Mouse (Mus musculus) heart, adult 9 months (tissue): ENCODE measurements at regions not wholly inside any gene's neighbourhood (a gene's known extent, or its start where the extent isn't known, plus 50 kb on each side); places are given as distances from the start of the nearest gene placed in this dataset.

Source experiments
- DNase-seq, 2 experiments: peaks; one replicate each; pipeline ENCODE4 v3.0.0; 2022; ENCODE audit warnings: low spot score in 2 of 2

DNA sequence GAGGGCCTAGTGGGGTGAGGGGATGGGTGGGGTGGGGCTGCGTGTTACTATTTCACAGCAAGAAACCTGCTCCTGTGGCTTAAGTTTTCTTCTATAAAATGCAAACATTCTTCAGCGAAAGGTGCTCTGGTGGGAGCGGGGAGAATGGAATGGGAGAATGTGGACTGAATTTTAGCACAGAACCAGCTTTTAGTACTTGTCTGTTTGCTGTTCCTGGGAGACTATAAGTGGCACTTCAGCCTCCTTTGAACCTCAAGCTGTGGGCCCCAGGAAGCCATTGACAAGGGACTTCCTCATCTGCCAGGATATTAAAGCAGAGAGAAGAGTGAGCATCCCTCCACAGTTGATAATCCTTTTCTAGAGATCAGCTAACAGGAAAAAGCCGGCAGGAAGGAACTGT, 580.2 kb downstream of the Zfp706 start:
- DNase-seq = no peak

DNA sequence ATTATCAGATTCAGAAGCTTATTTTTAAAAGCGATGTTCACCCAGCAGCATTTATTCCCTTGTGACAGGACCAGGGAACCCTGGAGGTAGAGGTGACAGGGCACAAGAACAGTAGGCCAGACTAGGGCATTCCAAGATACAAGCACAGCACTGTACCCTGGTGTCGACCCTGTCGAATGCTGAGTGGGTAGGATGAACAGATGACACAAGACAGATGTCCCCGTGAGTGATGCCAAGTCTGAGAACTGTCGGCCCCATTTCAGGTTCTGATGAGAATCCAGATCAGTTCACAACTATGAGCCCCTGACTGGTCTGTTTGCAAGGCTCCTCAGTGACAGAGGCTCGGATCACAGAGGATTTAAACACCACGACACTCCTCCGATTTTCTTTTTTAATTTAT, 581.7 kb downstream of the Zfp706 start:
- DNase-seq = no peak

DNA sequence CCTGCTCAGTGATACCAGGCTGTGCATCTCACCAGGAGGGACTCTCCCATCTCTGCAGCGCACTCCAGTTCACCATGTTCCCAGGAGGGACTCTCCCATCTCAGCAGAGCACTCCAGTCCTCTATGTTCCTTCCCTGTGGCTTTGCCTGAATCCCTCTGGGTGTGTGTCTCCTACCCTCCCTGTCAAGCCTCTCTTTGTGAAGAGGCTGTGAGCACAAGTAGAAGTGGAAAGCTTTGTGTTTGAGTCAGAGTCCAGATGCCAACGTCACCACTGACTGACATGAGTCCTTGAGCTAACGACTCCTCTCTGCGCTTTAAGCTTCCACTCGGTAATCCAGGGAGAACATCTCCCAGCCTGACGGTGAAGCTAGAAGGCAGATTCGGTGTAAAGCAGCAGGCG, 583.5 kb downstream of the Zfp706 start:
- DNase-seq = no peak

DNA sequence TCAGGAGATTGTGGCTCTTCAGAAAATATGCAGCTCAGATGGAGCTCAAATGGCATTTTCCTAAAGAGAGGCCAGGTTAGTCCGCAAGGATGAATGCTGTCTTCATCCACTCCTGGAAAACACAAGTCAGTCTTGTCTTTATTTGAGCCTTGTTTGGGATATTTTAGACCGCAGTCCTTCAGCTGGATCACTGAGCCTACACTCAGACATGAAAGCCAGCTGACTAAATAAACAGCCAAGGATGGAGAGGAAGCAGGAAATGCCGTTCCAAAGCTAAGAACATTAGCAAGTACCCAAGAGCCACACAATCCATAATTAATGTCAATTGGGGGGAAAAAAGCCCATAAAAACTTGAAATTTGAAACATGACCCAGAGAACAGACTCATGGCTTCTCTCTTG, 584.8 kb downstream of the Zfp706 start:
- no peak for DNase-seq

DNA sequence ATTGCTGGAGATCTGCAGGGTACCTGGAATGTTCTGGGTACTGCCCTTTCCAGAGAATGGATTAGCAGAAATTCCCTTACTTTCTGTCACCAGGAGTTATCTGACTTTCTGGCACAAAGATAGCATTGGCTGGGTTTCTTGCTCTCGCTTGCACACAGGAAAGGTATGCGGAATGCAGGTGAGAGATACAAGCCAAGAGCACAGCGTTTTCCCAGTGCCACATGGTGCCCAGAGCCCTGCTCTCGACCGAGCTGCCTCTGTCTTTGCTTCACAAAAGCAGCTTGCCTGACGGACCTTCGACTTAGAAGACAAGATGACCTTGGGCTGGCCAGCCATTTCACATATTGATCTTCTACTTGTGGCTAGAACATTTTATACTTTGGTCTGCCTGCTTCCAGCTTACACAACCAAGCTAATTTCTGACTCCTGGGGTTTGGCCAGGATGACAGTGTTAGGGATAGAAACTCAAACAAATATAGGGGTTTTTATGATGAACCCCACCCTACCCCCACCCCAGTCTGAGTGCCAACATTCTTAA, 587.6 kb downstream of the Zfp706 start:
- DNase-seq = no peak

DNA sequence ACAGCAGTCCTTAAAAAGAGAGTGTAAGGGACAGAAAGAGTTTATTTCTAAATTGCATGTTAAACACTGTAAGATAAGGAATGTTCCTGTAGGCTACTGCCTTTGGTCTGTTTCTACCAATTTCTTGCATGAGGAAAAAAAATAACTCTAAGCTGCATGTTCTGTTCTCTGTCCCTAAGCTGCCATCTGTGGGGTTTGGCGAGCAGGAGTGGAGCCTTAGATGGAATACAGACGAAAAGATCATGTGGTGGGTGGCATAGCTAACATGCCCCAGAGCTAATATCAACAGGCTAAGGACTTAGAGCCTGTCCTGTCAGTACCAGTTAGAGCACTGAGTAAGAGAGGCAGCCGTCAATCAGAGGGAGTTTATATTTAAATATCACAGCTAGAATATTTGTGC, 590.1 kb downstream of the Zfp706 start:
- DNase-seq = no peak

DNA sequence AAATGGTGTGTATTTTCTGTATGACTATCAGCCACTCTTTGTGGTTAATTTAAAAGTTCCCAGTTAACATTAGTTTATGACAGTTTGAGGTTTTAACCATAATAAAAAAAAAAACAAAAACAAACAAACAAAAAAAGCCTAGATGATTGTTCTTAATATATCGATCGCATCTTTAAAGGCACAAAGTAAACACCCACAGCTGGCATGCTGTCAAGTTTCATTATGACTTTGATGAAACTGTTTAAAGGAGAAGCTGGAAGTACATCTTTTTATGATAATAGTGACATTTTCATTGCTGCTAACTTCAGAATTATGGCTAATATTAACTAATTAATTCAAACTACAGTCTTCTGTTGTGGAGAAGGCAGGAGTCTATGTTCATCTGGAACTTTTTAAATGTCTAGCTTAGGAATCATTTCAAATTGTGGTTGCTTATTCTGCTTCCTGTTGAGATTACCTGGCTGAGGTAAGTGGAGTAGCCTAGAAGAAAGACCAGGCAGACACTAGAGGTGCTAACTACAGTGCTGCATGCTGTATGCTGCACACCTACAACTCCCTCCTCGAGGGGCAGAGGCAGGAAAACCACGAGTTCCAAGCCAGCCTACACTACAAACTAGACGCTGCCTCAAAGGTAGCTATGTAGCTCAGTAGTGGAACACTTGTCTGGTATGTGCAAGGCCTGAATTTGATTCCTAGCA, 591.9 kb downstream of the Zfp706 start:
- DNase-seq = no peak

DNA sequence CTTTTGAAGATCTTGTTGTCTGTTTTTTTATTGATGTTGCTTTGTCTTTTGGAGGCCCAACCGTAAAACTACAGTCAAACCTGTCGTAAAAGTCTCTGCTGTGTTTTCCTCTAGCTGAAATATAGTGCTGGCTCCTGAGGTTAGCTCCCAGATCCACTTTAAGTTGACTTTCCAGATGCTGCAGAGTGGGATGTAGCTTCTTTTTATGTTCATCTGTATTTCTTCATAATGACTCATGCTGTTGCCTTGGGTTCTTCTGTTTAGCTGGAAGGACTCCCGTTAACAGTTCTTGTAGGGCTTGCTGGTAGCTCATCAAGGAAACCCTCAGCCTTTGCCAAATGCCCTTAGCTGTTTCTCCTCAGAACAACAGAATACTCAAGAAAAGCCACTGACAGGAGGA, 595.6 kb downstream of the Zfp706 start:
- no peak for DNase-seq

DNA sequence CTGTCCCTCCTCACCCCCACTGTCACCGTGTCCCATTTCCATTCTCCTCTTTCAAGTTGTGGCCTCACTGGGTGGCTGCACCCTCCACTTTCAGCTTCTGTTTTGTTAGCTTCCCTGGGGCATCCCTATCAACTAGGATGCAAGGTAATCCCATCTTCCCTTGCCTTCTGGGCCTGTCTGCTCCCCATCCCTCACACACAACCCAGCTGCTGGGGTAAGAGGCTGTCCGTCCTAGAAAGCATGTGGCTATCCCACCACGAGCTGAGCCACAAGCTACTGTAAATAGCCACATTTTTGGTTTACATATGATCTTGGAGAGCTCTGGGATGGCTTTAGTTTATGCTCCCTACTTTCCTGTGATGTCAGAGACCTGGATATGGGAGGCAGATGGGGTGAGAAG, 602.1 kb downstream of the Zfp706 start:
- no peak for DNase-seq

DNA sequence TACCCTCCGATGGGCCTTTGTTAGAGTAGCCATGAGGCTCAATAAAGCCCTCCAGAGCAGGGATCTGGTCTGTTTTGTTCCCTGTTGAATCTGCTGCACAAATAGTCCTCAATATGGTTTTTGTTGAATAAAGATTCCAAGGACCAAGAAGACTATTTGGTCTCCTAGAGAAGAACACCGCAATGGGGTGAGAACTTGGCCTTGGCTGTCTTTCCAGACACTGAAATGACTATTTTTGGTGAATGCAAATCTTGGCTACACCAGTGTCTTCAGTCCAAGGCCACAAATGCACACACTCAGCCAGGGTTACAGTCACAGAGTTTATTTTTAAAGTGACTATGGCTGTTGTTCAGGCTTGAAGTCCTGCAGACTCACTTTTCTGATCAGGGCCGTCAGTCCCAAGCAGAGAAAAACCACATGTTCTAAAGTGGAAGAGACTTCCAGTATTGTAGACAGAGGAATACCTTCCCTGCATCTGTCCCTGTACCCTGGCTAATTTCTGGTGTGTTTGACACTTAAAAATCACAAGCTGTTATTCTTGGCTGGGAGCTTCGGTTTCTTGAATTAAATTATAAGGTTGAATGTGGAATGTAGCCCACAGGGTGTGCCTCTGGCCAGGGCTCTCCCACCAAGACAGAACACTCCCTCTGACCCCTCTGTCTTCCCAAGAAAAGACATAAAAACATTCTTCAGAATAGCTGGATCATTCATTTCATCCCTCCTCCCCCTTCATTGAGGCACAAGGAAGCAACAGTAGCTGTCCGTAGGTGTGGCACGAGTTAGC, 604.0 kb downstream of the Zfp706 start:
- peak in 1 of 2 experiments; percentile 12 for DNase-seq

DNA sequence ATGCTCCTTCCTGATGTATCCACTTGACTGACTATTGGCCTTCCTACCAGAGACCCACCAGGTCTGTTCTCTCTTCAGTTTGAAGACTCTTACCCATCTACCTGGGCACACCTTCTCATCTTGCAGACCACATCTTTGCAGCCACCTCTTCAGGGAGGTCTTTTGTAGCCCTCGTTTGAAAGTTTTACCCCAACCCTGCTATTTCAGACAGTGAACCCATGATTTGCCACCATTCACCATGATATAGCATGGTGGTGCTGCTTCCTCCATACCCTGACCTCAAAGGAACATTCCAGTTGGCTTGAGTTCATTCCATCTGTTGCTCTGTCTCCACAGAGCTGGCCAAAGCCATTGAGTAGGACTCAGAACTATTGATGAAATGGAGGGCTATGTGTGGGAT, 605.5 kb downstream of the Zfp706 start:
- no peak for DNase-seq

DNA sequence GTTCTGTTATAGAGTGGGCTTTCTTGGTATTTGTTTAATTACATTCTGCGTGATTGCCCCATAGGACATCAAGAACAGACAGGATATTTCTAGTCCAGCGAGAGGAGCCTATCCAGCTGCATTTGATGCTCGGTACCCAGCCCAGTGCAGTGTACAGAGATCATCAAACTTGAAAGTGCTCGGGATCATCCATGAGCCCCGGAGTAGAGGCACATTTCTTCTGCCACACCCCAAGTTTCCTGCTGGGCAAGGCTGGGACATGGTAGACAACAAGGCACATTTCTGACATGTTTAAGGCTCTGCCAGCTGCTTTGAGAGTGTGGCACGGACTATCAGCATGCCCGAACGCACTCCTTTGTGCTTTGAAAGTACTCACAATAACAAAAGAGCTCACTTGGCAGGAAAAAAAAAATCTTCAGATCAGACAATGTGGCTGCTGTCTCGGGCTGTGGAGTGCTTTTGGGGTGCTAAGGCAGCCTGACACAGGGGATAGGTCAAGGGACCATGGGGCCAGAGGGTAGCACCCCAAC, 607.2 kb downstream of the Zfp706 start:
- no peak for DNase-seq

DNA sequence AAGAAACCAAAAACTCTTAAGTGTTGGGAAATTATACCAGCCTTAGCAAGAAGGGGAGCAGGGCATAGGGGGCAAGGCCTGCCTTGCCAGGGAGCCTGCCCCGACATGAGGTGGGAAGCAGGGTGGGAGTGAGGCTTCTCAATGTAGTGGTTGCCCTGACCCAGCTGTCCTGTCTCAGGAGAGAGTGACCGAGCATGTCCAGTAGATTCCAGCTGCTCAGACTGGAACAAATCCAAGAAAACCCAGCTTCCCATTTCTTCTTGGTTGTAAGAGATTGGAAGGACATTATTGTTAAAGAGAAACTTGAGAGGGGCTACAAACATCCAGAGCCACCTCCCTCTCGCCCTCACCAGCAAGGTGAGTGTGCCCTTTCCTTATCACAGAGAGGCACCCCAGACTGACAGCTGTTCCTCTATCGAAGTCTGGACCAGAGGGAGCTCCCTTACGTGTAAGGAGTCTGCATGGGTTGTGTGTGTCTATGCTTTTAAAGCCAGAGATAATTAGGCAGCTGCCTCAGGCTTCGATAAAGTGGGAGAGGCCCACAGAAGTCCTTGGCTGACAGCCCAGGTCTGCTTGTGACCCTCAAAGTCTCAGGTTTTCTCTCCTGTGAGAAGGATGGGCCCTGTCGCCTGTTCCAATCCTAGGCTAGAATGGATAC, 608.1 kb downstream of the Zfp706 start:
- DNase-seq = peak; percentile 27 to 50

DNA sequence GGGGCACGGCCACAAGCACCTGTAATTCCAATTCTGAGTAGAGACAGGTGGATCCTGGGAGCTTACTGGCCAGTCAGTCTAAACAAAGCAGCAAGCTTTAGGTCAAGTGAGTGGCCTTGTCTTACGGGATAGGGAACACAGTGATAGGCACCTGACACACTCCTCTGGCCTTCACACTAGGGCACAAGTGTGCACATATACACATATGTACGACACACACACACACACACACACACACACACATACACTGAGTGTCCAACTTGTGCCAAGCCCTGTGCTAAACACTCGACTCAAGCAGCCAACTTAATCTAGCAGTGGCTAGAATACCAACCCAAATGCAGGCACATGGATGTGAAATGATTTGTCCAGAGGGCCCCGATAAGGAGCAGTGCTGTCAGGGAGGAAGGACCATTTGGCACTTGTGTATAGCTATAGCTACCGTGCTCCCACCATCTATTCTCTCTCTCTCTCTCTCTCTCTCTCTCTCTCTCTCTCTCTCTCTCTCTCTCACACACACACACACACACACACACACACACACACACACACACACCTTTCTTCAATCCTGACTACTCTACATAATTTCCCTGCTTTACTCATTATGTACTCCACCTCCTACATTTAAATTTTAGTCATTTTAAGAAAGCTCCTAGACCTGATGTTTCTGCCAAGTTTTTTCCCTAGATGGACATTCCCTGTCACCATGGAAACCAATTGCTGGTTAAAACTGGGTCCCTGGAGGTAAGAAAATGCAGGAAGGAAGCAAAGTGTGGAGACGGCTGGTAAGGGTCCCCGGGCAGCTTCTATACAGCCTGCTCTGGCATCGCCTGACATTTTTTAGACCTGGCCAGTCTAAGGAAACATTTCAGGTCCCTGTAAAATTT, 609.2 kb downstream of the Zfp706 start:
- no peak for DNase-seq

DNA sequence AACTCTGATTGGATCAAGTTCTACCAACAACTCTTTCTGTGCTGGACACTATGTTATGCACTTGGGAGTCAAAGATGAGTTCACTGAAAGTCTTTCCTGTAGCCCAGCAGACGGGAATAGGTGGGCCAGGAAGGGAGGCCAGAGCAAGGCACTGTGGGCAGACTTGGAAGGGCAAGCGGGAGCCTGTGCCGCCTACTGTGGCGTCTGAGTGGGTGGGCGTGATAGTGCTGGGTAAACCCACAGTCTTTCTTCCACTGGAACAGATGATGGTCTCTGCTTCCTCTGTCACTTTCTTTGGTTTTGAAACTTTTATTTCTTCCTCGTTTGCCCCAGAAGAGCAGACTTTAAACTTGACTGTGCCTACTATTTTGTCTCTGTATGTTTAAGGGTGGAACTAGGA, 610.8 kb downstream of the Zfp706 start:
- DNase-seq = no peak

DNA sequence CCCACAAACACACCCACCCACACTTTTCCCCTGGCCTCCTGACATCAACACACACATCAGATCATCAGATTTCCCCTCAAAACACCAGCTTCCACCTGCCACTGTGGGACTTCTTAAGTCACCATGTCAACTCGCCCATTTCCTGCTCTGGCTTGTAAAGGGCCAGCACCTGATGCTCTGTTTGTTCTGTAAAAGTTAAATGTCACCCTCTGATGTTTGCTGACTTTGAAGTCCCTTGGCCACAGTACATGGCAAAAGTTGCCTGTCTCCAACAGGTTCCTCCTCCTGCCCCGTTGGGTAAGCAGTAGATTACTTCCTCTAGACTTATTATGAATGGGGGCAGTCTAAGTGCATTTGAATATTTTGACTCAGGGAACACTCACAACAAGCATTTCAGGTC, 611.3 kb downstream of the Zfp706 start:
- no peak for DNase-seq

DNA sequence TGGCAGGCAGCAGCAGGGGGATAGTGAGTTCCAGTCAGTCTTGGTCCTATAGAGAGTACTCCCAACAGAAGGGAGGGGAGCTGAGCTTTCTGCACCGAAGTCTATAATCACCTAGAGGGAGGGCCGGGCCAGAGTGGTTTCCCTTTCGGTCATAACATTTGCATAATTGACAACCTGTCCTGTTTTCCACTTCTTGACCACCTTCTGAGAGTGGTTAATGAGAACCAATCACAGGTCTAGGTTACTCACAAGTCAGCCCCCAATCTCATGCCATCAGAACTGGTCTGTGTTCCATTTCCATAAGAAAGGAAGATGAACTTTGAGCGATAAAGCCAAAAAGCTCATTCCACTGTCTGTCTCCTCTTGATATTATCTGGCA, 611.9 kb downstream of the Zfp706 start:
- DNase-seq = no peak

DNA sequence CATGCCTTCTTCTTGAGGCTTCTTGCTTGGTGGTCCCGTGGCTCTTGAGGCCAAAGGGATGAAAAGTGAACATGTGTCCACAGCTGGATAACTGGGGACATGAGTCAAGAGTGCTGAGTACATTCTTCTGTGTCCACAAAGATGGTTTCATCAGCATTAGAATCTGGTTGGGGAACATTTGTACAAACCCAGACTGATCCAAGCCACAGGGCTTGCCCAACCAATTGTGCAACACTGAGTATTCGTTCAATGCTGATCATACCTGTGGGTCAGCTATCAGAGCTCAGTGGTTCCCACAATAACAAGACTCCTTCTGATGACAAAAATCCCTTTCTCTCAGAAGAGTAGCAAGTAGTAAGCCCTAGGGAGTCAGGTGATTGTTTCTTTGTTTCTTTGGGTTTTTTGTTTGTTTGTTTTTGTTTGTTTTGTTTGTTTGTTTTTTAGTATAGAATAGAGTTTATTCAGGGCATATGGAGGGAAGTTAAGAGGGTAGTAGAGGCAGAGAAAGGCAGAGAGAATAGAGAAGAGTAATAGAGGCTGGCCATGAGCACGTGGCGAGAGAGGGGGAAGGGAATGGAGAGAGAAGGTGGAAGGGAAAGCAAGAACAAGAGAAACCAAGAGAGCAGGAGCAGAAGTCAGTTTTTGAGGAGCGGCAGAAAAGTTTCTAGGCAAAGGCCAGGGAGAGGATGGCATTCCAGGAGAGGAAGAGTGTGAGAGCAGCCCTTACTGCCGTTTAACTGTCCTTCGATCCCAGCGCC, 612.5 kb downstream of the Zfp706 start:
- no peak for DNase-seq

DNA sequence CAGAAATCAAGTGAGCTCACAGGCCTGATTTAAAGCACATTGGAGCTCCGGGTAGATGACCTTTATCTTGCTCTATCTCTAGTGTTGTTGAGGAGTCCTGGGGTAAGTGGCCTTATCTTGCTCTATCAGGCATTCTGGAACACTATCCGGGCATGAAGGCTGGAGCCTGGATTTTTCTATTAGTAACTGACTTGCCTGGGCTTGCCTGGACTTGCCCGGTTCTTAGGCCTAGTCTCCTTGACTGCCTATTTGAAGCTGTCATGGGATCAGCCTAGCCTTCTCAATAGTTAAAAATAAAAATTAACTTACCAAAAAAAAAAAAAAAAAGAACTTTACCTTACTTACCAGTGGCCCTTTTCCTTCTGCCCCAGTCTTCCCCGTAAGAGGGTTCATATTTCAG, 617.8 kb downstream of the Zfp706 start:
- DNase-seq = no peak

DNA sequence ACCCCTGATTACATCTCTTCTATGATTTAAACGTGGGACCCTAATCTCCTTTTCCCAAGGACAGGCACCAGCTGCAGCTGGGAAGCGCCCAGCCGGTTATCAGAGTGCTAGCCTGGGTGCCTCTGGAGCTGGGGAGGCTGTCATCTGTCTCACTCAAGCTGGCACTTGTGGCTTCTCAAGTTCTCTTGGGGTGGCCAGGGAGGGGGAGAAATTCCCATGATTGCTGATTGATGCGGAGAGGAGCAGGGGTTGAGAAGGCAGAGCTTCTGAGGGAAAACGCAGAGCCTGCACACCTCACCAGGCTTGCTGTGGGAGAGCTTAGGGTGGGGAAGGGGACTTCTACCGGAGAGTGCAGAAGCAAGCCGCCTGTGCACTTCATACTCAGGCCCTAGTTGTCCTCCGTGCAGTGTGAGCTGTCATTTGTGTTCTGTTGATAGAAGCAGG, 626.3 kb downstream of the Zfp706 start:
- no peak for DNase-seq
